Mouse (Mus musculus) adrenal gland, postnatal 4 days (tissue): ENCODE results near the gene Mmp11. TPM values are rescaled to one million over a fixed set of nuclear protein-coding genes. Genes with fewer than 3 reads are reported as not detected.
A peak's percentile ranks its signal among the peaks of the same experiment; 100 is the strongest.
"Not testable (repeated sequence)": the region's sequence is repeated elsewhere in the genome, so short reads cannot be mapped to it uniquely, and the experiment has no call there.

Experiments
- DNase-seq, 2 experiments: peaks; one replicate each; pipeline ENCODE4 v3.0.0; 2021 to 2022; ENCODE audit warnings: low spot score in 2 of 2, mixed read lengths in 2 of 2
- total RNA-seq, 2 experiments: library from RNA; stranded (reverse); gene quantifications; 2 replicates each; pipeline ENCODE4 v1.2.3; 2021

The Mmp11 gene
- total RNA-seq, 2 experiments from 2014 or later = 14.7 to 19.0 TPM

GRCm38 (mm10) chr10:75898846-75899245 lies 37.5 kb downstream of the Mmp11 start:
- DNase-seq = no peak

- DNase-seq = no peak
Measured at GRCm38 (mm10) chr10:75898039-75898564, 38.2 kb downstream of the Mmp11 start.

GRCm38 (mm10) chr10:75897373-75897772 lies 38.9 kb downstream of the Mmp11 start:
- DNase-seq = peak in 1 of 2 experiments; percentile 45

- DNase-seq = no peak
Measured at GRCm38 (mm10) chr10:75896208-75896607, 40.1 kb downstream of the Mmp11 start.

GRCm38 (mm10) chr10:75895730-75896129 lies 40.6 kb downstream of the Mmp11 start:
- DNase-seq = no peak

GRCm38 (mm10) chr10:75894601-75895000 lies 41.7 kb downstream of the Mmp11 start:
- DNase-seq = no peak

GRCm38 (mm10) chr10:75893089-75893750 lies 43.1 kb downstream of the Mmp11 start, which contains the start of gene Derl3:
Gene Derl3 (plus strand): TSS chr10:75893413.
- DNase-seq = peak; percentile 81 to 88

- no peak for DNase-seq
Measured at GRCm38 (mm10) chr10:75889406-75890153, 46.7 kb downstream of the Mmp11 start.

GRCm38 (mm10) chr10:75887504-75887903 lies 48.8 kb downstream of the Mmp11 start:
- DNase-seq = not testable (repeated sequence)

GRCm38 (mm10) chr10:75884742-75885141 lies 51.6 kb downstream of the Mmp11 start:
- DNase-seq = no peak

- DNase-seq = peak in 1 of 2 experiments; percentile 57
Measured at GRCm38 (mm10) chr10:75883232-75883552, 53.1 kb downstream of the Mmp11 start.

GRCm38 (mm10) chr10:75882433-75883231 lies 53.7 kb downstream of the Mmp11 start:
- no peak for DNase-seq

GRCm38 (mm10) chr10:75881578-75882432 lies 54.5 kb downstream of the Mmp11 start:
- no peak for DNase-seq

GRCm38 (mm10) chr10:75880771-75881577 lies 55.3 kb downstream of the Mmp11 start:
- DNase-seq = no peak

GRCm38 (mm10) chr10:75880351-75880750 lies 55.9 kb downstream of the Mmp11 start:
- no peak for DNase-seq

GRCm38 (mm10) chr10:75878836-75879235 lies 57.5 kb downstream of the Mmp11 start:
- DNase-seq = no peak

- no peak for DNase-seq
Measured at GRCm38 (mm10) chr10:75873543-75874170, 62.6 kb downstream of the Mmp11 start.
